Mouse (Mus musculus) limb, embryonic 15.5 days (tissue): ENCODE data around the gene Zfp944. TPM values are rescaled to one million over a fixed set of nuclear protein-coding genes. Genes with fewer than 3 reads are reported as not detected.
"Not testable (repeated sequence)": the region's sequence is repeated elsewhere in the genome, so short reads cannot be mapped to it uniquely, and the experiment has no call there.

Source experiments
- ATAC-seq: fragments of 200-750 bp; cut with Nextera tagmentation; 2 replicates; pipeline ENCODE4 v1.8.0; 2017; ENCODE audit warnings: low read depth, moderate TSS enrichment; ENCODE audit not compliant: insufficient number of reproducible peaks, low FRiP score, low TSS enrichment
- H3K27ac ChIP-seq: fragments of 300-500 bp; sonication (generic); 2 replicates; pipeline ENCODE4 v1.5.1; 2015; ENCODE audit warnings: moderate library complexity, mild to moderate bottlenecking, inconsistent platforms
- H3K27me3 ChIP-seq: fragments of 300-500 bp; sonication (generic); 2 replicates; pipeline ENCODE4 v1.6.1; 2015; ENCODE audit warnings: inconsistent platforms
- H3K36me3 ChIP-seq: fragments of 300-500 bp; sonication (generic); 2 replicates; pipeline ENCODE4 v1.6.1; 2015; ENCODE audit warnings: inconsistent platforms
- H3K4me1 ChIP-seq: fragments of 300-500 bp; sonication (generic); 2 replicates; pipeline ENCODE4 v1.6.1; 2015; ENCODE audit warnings: inconsistent platforms
- H3K4me2 ChIP-seq: fragments of 300-500 bp; sonication (generic); 2 replicates; pipeline ENCODE4 v1.6.1; 2015; ENCODE audit warnings: mild to moderate bottlenecking, inconsistent platforms
- H3K4me3 ChIP-seq: fragments of 300-500 bp; sonication (generic); 2 replicates; pipeline ENCODE4 v1.5.1; 2015; ENCODE audit warnings: mild to moderate bottlenecking, inconsistent platforms
- H3K9ac ChIP-seq: fragments of 300-500 bp; sonication (generic); 2 replicates; pipeline ENCODE4 v1.6.1; 2015; ENCODE audit warnings: inconsistent platforms
- H3K9me3 ChIP-seq: fragments of 300-500 bp; sonication (generic); 2 replicates; pipeline ENCODE4 v1.6.1; 2016; ENCODE audit warnings: inconsistent platforms
- WGBS: fragments of 180-500 bp; shearing (Covaris S2); methylation state at CpG from one replicate; pipeline ENCODE4 v1.1.7; 2015; 5-methylcytosine and 5-hydroxymethylcytosine counted together
- polyA plus RNA-seq: library from polyadenylated mRNA; unstranded; fragments of >200 nt; fragmentation: Nextera tagmentation; extraction: Ambion mirVana; gene quantifications from 2 replicates; pipeline ENCODE4 v1.2.1, GENCODE M21; 2015

The Zfp944 gene
- 13.2 and 13.5 TPM in 2 replicates for polyA plus RNA-seq

DNA sequence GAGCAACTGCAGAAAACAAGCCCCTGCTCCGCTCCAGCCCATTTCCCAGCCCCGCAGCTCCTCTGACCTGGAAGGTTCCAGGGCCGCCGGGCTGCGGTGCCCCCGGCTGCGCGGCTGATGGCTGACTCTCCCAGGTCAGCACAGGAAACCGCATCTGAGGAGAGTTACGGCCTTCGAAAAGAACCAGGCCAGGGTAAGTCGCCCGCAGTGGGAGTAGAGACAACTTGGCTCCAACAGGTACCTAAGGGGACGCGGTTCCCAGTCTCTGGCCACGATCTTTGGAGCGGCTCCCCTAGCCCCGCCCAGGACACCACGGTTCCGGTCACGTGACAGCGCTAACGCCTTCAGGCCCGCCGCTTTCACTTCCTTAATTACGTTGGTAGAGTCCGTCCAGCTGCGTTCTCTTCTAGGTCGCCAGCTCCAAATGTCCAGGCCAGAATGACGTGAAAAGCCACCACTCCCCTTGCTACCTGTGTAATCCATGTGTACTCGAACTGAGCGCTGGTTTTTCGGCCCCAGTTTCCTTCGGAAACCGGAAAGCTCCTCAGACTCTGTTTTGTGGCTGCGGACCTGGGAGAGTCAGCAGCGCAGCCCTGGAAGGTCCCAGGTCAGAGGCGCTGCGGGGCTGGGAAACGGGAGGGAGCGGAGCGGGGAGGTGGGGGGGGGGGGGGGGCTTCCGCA is at the start of gene Zfp944, which contains the start of gene Zfp758:
Gene Zfp944 (minus strand): TSS at position 300 of the 681 bp plus-strand sequence.
Gene Zfp758 (plus strand): TSS at position 353 of the 681 bp plus-strand sequence.
- H3K4me1 ChIP-seq, H3K9me3 ChIP-seq, H3K36me3 ChIP-seq, H3K27me3 ChIP-seq: not testable (repeated sequence)
- Histone ChIP-seq H3K4me2 (peak within 1 kb of the TSS; percentile 55), H3K4me3 (peak within 1 kb of the TSS; percentile 55), H3K9ac (peak within 1 kb of the TSS; percentile 52), H3K27ac (peak within 1 kb of the TSS; percentile 81)
- 0% methylated on average over 31 of the region's 43 CpGs for WGBS
- peak; percentile 94 for ATAC-seq

DNA sequence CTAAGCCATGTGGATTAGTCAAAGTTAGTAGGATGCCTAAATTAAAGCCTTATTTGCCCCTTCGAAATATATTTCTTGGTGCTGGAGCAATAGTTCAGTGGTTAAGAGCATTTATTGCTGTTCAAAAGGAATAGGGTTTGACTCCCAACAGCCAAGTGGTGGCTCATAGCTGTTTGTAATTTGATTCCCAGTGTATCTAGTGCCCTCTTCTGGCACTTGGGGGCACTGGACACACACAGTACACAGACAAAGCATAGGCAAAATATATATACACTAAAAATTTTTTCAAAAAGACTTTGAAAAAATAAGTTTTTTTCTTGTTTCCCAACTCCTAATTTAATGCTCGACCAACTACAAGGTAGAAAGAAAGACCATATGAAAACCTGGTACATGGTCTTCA is 49.6 kb upstream of the Zfp944 start:
- no peaks in the 10 kb centered on the region for H3K9me3 ChIP-seq
- no peak overlapping the region for H3K27ac ChIP-seq
- no peak overlapping the region for H3K4me3 ChIP-seq
- H3K4me2 ChIP-seq = no peak overlapping the region
- H3K4me1 ChIP-seq = no peaks in the 10 kb centered on the region
- no peaks in the 10 kb centered on the region for H3K36me3 ChIP-seq
- no peak overlapping the region for H3K9ac ChIP-seq
- 75% methylated on average over 2 of the region's 2 CpGs for WGBS
- ATAC-seq = no peak
- no peaks in the 10 kb centered on the region for H3K27me3 ChIP-seq

DNA sequence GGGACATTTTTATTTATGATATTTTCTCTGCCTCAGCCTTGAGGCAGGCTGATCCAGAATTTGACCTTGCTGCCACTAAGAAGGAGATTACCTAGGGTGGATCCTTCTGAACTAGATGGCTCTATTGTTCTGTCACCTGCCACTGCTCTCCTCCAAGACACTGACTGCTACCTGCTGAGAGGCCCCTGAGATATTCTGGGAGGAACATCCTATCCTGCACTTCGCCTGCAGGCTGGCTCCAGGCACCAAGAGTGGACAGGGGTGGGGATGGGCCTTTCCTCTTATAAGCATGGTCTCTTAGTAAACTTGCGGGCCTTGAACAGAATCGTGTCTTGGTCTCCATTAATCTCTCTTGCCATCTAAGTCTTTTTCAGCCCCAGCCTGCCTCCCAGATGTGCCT is 2.7 kb upstream of the Zfp944 start:
- Histone ChIP-seq H3K4me2 (no peak overlapping the region), H3K9me3 (no peaks in the 10 kb centered on the region), H3K9ac (no peak overlapping the region), H3K4me3 (no peak overlapping the region), H3K36me3 (peaks cover 3% of the 10 kb centered on the region), H3K4me1 (no peaks in the 10 kb centered on the region), H3K27ac (no peak overlapping the region), H3K27me3 (no peaks in the 10 kb centered on the region)
- ATAC-seq = no peak
- WGBS = 90% methylated on average over 3 of the region's 3 CpGs

DNA sequence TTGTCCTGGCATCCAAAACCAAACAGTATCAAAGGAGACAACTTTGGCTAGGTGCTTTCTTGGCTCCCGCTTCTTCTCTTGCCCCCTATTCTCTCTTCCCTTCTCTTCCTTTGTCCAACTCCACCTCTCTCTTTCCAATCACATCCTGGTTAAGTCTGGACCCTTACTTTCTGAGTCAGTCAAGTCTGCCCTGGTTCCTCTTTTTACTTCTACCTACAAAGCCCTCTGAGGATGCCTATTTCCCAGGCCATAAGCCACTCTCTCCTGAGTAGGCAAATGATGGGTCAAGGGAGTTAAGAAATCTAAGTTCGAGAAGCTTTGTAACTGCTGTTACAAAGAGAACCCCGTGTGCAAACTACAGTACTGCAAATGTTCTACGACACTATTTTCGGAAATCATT is 628 bp downstream of the Zfp944 start:
- Histone ChIP-seq H3K9ac (peak overlapping the region; percentile 40; the same call in 1 of the 2 replicates), H3K27ac (no peak overlapping the region), H3K4me1 (no peaks in the 10 kb centered on the region), H3K4me2 (peak overlapping the region; percentile 55), H3K36me3 (peaks cover 5% of the 10 kb centered on the region), H3K4me3 (peak overlapping the region; percentile 55), H3K9me3 (no peaks in the 10 kb centered on the region), H3K27me3 (no peaks in the 10 kb centered on the region)
- no peak for ATAC-seq
- 28% methylated on average over 5 of the region's 5 CpGs for WGBS

DNA sequence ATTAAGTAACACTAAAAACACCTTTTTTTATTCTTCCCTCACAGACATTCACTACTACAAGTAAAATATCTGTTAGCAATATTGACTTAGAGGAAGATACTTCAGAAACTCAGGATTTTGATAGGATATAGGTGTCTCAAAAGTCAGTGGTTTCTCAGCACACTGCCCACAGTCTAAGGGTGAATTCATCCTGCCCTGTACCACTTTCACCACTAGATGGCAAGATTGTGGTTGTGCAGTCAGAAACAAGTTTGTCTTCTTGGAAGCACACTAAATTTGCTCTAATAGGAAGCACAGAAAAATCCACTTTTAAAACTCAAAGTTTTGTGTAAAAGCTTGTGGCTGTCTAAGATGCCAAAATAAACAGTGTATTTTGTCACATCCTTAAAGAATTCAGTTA is 8.4 kb downstream of the Zfp944 start:
- ATAC-seq = no peak
- H3K27me3 ChIP-seq = no peaks in the 10 kb centered on the region
- H3K36me3 ChIP-seq = peaks cover 7% of the 10 kb centered on the region
- H3K9ac ChIP-seq = no peak overlapping the region
- no peaks in the 10 kb centered on the region for H3K4me1 ChIP-seq
- H3K4me3 ChIP-seq = no peak overlapping the region
- no peaks in the 10 kb centered on the region for H3K9me3 ChIP-seq
- H3K4me2 ChIP-seq = no peak overlapping the region
- H3K27ac ChIP-seq = no peak overlapping the region

DNA sequence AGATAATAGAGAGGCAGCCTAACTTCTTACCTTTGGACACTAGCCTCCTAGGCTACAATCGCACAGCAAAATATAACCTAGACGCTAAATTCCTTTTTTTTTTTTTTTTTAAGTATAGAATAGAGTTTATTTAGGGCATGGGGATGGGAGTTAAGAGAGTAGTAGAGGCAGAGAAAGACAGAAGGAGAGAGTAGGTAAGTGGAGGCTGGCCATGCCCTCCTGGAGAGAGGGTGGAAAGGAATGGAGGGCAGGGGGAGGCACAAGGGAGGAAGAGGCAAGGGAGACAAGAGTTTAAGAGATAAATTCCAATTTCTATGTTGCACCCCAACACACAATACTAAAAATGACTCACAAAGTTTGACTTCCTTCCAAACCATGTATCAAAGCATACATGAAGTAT is 46.0 kb downstream of the Zfp944 start:
- peak overlapping the region; percentile 45 for H3K4me2 ChIP-seq
- not testable (repeated sequence) for H3K9ac ChIP-seq, H3K9me3 ChIP-seq, H3K4me1 ChIP-seq, H3K36me3 ChIP-seq, ATAC-seq, H3K27me3 ChIP-seq
- peak overlapping the region; percentile 63 for H3K4me3 ChIP-seq
- H3K27ac ChIP-seq = peak overlapping the region; percentile 78; the same call in 1 of the 2 replicates
- WGBS = 18% methylated on average over 2 of the region's 2 CpGs

DNA sequence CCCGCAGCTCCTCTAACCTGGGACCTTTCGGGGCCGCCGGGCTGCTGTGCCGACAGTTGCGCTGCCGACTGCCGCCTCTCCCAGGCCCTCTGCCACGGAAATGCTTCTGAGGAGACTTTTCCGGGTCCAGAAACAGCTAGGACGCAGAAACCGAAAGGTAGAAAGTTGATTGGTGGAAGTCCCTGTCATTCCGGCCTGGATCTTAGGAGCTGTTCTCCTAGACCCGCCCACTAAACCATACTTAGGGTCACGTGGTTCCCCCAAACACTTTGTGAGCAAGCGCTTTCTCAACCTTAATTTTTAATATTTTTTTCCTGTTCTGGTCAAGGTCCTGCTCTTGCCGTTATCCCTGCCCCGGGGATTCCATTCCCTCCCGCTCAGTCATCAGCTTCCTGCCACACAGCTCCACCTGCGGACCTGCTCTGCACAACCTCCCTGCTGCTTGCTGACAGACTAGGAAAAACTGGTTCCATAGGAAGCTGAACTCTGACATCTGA is 46.4 kb downstream of the Zfp944 start, which contains the start of gene CT030661.1:
Gene CT030661.1 (minus strand): TSS at position 108 of the 497 bp plus-strand sequence.
- not testable (repeated sequence) for H3K27me3 ChIP-seq, H3K36me3 ChIP-seq, H3K9me3 ChIP-seq, H3K4me1 ChIP-seq
- Histone ChIP-seq H3K4me3 (peak within 1 kb of the TSS; percentile 63), H3K27ac (peak within 1 kb of the TSS; percentile 78), H3K4me2 (peak within 1 kb of the TSS; percentile 45), H3K9ac (peak within 1 kb of the TSS; percentile 65)
- peak; percentile 99 for ATAC-seq
- WGBS = 0% methylated on average over 20 of the region's 20 CpGs

DNA sequence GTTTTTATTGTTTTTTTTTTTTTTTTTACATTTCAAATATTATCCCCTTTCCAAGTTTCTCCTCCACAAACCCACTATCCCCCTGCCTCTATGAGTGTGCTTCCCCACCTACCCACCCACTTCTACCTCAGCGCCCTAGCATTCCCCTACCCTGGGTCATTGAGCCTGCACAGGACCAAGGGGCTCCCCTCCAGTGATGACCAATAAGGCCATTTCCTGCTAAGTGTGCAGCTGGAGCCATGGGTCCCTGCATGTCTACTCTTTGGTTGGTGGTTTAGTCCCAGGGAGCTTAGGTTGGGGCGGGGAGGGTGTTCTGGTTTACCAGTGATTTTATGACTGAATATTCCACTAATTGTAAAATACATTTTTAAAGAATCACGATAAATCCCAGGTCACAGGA is 47.0 kb downstream of the Zfp944 start:
- Histone ChIP-seq H3K4me2 (peak overlapping the region; percentile 45), H3K9ac (0 out of 2 replicates have a peak overlapping the region, but pooled peaks have one; percentile 35), H3K4me3 (peak overlapping the region; percentile 63)
- H3K9me3 ChIP-seq, H3K27me3 ChIP-seq, H3K27ac ChIP-seq, ATAC-seq, H3K36me3 ChIP-seq, H3K4me1 ChIP-seq: not testable (repeated sequence)
- WGBS = 0% methylated on average over 3 of the region's 3 CpGs

Other genes starting within 250 kb of the Zfp944 start
- gene Zfp947, start 195.2 kb downstream of the Zfp944 start, polyA plus RNA-seq = 2.1 and 2.3 TPM in 2 replicates
- 2.5 and 2.6 TPM in 2 replicates for gene Zfp994, start 135.8 kb downstream of the Zfp944 start, polyA plus RNA-seq
- gene CT030661.1, start 46.6 kb downstream of the Zfp944 start, polyA plus RNA-seq = 9.8 and 11.6 TPM in 2 replicates
- gene Zfp758, start 53 bp upstream of the Zfp944 start, polyA plus RNA-seq = 9.1 and 9.9 TPM in 2 replicates
- 12.8 and 13.8 TPM in 2 replicates for gene Zfp946, start 62.8 kb upstream of the Zfp944 start, polyA plus RNA-seq
- not detected in 2 replicates for gene Vmn2r111, start 212.1 kb upstream of the Zfp944 start, polyA plus RNA-seq
- gene Vmn2r112, start 239.6 kb upstream of the Zfp944 start, polyA plus RNA-seq = not detected in 2 replicates